Mouse (Mus musculus): ENCODE measurements around the gene Golga7b.

- TF ChIP-seq CTCF (IDR thresholded peaks at IDR 0.05; ENCODE audit: extremely low read depth, insufficient read depth, insufficient read length, insufficient replicate concordance) = no peak
- no peak for TF ChIP-seq POLR2A (IDR thresholded peaks at IDR 0.05; ENCODE audit: low read depth, low read length)
Measured at GRCm38 (mm10) chr19:42205201-42205600, 42.2 kb upstream of the Golga7b start.
